Mouse (Mus musculus): ENCODE results near the gene Ptma. TPM values are rescaled to one million over a fixed set of nuclear protein-coding genes. Genes with fewer than 3 reads are reported as not detected.
A peak's percentile ranks its signal among the peaks of the same experiment; 100 is the strongest.
"Not testable (repeated sequence)": the region's sequence is repeated elsewhere in the genome, so short reads cannot be mapped to it uniquely, and the experiment has no call there.

Gene Ptma
- total and polyA plus RNA-seq, 2 experiments from 2014 or later: 399 to 597 TPM

DNA sequence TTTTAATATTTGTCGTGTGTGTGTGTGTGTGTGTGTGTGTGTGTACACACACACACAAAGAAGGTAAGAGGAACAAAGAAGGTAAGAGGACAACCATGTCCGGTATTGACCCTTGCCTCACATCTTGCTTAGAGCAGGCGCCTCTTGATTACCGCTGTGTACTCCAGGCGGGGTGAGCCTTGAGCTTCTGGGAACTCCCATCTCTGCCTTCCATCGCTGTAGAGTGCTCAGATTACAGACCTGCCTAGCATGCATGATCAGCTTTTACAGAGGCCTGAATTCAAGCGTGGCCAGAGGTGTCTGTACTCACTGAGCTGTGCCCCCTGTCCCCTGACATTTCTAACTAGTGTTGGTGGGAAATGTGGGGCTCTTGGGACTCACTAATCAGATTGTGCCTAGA, 45.1 kb upstream of the Ptma start:
- DNase-seq (ENCODE audit: low spot score): no peak
- no peaks in the 10 kb centered on the region for H3K36me3 ChIP-seq (replicated peaks; ENCODE audit: control insufficient read depth, insufficient read depth, low read length)
- H3K27me3 ChIP-seq (ENCODE audit: control insufficient read depth, insufficient read depth, low read length): no peaks in the 10 kb centered on the region
- no peaks in the 10 kb centered on the region for H3K4me1 ChIP-seq (ENCODE audit: control insufficient read depth, insufficient read depth)
- H3K9me3 ChIP-seq (replicated peaks; ENCODE audit: control insufficient read depth, low read length): no peaks in the 10 kb centered on the region
- no peak for ATAC-seq (ENCODE audit: insufficient read depth, low read depth)
- 71% methylated on average over 7 of the region's 7 CpGs for WGBS
- H3K9ac ChIP-seq (replicated peaks; ENCODE audit: low read depth, low read length): no peak overlapping the region
- H3K4me2 ChIP-seq (ENCODE audit: low read depth, low read length): no peak overlapping the region
- H3K4me3 ChIP-seq (ENCODE audit: low read depth, low read length): no peak overlapping the region
- no peak overlapping the region for H3K27ac ChIP-seq (ENCODE audit: low read depth)
- TF ChIP-seq CTCF (IDR thresholded peaks at IDR 0.05; ENCODE audit: low read depth) (no peak), EP300 (IDR thresholded peaks at IDR 0.05; ENCODE audit: low read depth) (no peak)

DNA sequence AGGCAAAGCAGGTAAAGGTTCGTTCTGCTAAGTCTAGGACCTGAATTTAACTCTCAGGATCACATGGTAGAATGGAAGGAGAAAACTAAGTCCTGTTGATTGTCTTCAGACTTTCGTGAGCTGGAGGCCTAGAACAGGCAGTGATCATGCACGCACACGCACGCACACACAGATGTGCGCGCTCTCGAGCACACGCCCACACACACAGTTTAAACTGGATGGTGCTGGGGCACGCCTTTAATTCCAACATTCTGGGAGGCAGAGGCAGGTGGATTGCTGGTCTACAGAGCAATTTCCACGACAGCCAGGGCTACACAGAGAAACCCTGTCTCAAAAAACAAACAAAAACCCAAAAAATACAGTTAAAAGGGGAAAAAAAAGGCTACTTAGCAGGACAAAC, 44.2 kb upstream of the Ptma start:
- Histone ChIP-seq H3K27ac (ENCODE audit: low read depth) (no peak overlapping the region), H3K9me3 (replicated peaks; ENCODE audit: control insufficient read depth, low read length) (no peaks in the 10 kb centered on the region), H3K27me3 (ENCODE audit: control insufficient read depth, insufficient read depth, low read length) (no peaks in the 10 kb centered on the region), H3K4me3 (ENCODE audit: low read depth, low read length) (no peak overlapping the region), H3K4me1 (ENCODE audit: control insufficient read depth, insufficient read depth) (no peaks in the 10 kb centered on the region), H3K9ac (replicated peaks; ENCODE audit: low read depth, low read length) (no peak overlapping the region), H3K36me3 (replicated peaks; ENCODE audit: control insufficient read depth, insufficient read depth, low read length) (no peaks in the 10 kb centered on the region), H3K4me2 (ENCODE audit: low read depth, low read length) (no peak overlapping the region)
- TF ChIP-seq CTCF (IDR thresholded peaks at IDR 0.05; ENCODE audit: low read depth) (no peak), EP300 (IDR thresholded peaks at IDR 0.05; ENCODE audit: low read depth) (no peak)
- 88% methylated on average over 11 of the region's 11 CpGs for WGBS
- no peak for DNase-seq (ENCODE audit: low spot score)
- ATAC-seq (ENCODE audit: insufficient read depth, low read depth): no peak

GRCm38 (mm10) chr1:86482761-86483160, 43.8 kb upstream of the Ptma start:
- Histone ChIP-seq H3K27me3 (ENCODE audit: control insufficient read depth, insufficient read depth, low read length) (no peaks in the 10 kb centered on the region), H3K4me1 (ENCODE audit: control insufficient read depth, insufficient read depth) (no peaks in the 10 kb centered on the region), H3K9me3 (replicated peaks; ENCODE audit: control insufficient read depth, low read length) (no peaks in the 10 kb centered on the region), H3K36me3 (replicated peaks; ENCODE audit: control insufficient read depth, insufficient read depth, low read length) (no peaks in the 10 kb centered on the region), H3K4me2 (ENCODE audit: low read depth, low read length) (no peak overlapping the region), H3K4me3 (ENCODE audit: low read depth, low read length) (no peak overlapping the region), H3K27ac (ENCODE audit: low read depth) (no peak overlapping the region), H3K9ac (replicated peaks; ENCODE audit: low read depth, low read length) (no peak overlapping the region)
- DNase-seq (ENCODE audit: low spot score) (no peak), ATAC-seq (ENCODE audit: insufficient read depth, low read depth) (no peak)
- TF ChIP-seq CTCF (IDR thresholded peaks at IDR 0.05; ENCODE audit: low read depth) (no peak), EP300 (IDR thresholded peaks at IDR 0.05; ENCODE audit: low read depth) (no peak)
- 71% methylated on average over 1 of the region's 1 CpGs for WGBS

DNA sequence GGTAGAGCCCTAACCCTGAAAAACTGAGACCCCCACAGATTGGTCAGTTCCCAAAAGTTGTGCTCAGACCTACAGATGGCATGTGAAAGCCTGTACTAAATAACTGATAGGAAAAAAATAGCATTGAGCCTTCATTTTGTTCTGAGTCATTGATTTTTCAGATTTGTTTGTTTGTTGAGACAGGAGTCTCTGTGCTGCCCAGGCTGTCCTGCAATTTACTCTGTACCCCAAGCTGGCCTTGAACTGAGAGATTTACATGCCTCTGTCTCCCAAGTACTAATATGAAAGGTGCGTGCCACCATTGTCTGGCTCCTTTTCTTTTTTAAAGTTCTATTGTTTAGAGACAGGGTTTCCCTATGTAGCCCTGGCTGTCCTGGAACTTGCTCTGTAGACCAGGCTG, 41.2 kb upstream of the Ptma start:
- no peaks in the 10 kb centered on the region for H3K27me3 ChIP-seq (ENCODE audit: control insufficient read depth, insufficient read depth, low read length)
- ATAC-seq (ENCODE audit: insufficient read depth, low read depth) (no peak), DNase-seq (ENCODE audit: low spot score) (no peak)
- 87% methylated on average over 1 of the region's 1 CpGs for WGBS
- no peak overlapping the region for H3K4me3 ChIP-seq (ENCODE audit: low read depth, low read length)
- H3K9me3 ChIP-seq (replicated peaks; ENCODE audit: control insufficient read depth, low read length): no peaks in the 10 kb centered on the region
- TF ChIP-seq CTCF (IDR thresholded peaks at IDR 0.05; ENCODE audit: low read depth) (no peak), EP300 (IDR thresholded peaks at IDR 0.05; ENCODE audit: low read depth) (no peak)
- H3K36me3 ChIP-seq (replicated peaks; ENCODE audit: control insufficient read depth, insufficient read depth, low read length): no peaks in the 10 kb centered on the region
- 0 out of 2 replicates have a peak, but pooled peaks cover 7% of the 10 kb centered on the region for H3K4me1 ChIP-seq (ENCODE audit: control insufficient read depth, insufficient read depth)
- no peak overlapping the region for H3K9ac ChIP-seq (replicated peaks; ENCODE audit: low read depth, low read length)
- no peak overlapping the region for H3K4me2 ChIP-seq (ENCODE audit: low read depth, low read length)
- no peak overlapping the region for H3K27ac ChIP-seq (ENCODE audit: low read depth)

DNA sequence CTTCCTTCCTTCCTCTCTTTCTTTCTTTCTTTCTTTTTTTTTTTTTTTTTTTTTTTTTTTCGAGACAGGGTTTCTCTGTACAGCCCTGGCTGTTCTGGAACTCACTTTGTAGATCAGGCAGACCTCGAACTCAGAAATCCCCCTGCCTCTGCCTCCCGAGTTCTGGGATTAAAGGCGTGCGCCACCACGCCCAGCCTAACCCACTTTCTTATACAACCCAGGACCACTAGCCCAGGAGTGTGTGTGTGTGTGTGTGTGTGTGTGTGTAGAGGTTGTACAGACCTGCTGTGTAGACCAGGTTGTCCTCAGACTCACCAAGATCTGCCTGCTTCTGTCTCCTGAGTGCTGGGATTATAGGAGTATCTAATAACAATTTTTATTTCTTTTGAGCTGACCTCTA, 40.7 kb upstream of the Ptma start:
- not testable (repeated sequence) for H3K9ac ChIP-seq (replicated peaks; ENCODE audit: low read depth, low read length); H3K9me3 ChIP-seq (replicated peaks; ENCODE audit: control insufficient read depth, low read length); DNase-seq (ENCODE audit: low spot score); H3K36me3 ChIP-seq (replicated peaks; ENCODE audit: control insufficient read depth, insufficient read depth, low read length); H3K4me1 ChIP-seq (ENCODE audit: control insufficient read depth, insufficient read depth); H3K27ac ChIP-seq (ENCODE audit: low read depth); H3K4me2 ChIP-seq (ENCODE audit: low read depth, low read length); H3K27me3 ChIP-seq (ENCODE audit: control insufficient read depth, insufficient read depth, low read length); H3K4me3 ChIP-seq (ENCODE audit: low read depth, low read length); ATAC-seq (ENCODE audit: insufficient read depth, low read depth)
- over 99% methylated on average over 5 of the region's 6 CpGs for WGBS

DNA sequence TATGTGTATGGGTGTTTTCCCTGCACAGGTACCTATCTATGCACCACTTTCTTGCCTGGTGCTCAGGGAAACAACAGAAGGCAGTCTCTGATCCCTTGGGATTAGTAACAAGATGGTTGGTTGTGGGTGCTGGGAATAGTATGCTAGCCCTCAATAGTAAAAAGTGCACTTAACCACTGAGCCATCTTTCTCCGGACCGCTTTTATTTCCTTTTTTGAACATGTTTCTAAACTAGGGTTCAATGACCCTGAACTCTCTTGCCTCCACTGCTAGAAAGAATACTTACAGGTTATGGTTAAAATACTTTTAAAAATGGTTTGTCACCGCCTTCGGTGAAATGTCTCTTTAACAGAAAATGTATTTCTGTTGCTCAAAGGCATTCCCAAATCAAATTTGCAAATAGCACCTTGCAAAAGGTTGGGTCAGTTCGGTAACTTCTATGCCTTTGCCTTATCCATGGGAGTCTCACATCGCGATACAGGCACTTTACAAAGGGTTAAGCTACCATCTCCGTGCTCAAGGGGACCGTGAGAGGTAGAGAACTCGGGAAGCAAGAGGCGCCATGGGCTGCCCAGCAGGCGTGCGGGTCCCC, 39.7 kb upstream of the Ptma start:
- H3K4me3 ChIP-seq (ENCODE audit: low read depth, low read length): peak overlapping the region; percentile 57
- no peaks in the 10 kb centered on the region for H3K36me3 ChIP-seq (replicated peaks; ENCODE audit: control insufficient read depth, insufficient read depth, low read length)
- H3K9me3 ChIP-seq (replicated peaks; ENCODE audit: control insufficient read depth, low read length): no peaks in the 10 kb centered on the region
- no peaks in the 10 kb centered on the region for H3K27me3 ChIP-seq (ENCODE audit: control insufficient read depth, insufficient read depth, low read length)
- ATAC-seq (ENCODE audit: insufficient read depth, low read depth) (no peak), DNase-seq (ENCODE audit: low spot score) (no peak)
- peak overlapping the region; percentile 55 for H3K9ac ChIP-seq (replicated peaks; ENCODE audit: low read depth, low read length)
- peaks cover 18% of the 10 kb centered on the region; the same call in 1 of the 2 replicates for H3K4me1 ChIP-seq (ENCODE audit: control insufficient read depth, insufficient read depth)
- H3K27ac ChIP-seq (ENCODE audit: low read depth): peak overlapping the region; percentile 93
- peak overlapping the region; percentile 58 for H3K4me2 ChIP-seq (ENCODE audit: low read depth, low read length)
- WGBS: 6% methylated on average over 13 of the region's 13 CpGs
- TF ChIP-seq EP300 (IDR thresholded peaks at IDR 0.05; ENCODE audit: low read depth): no peak
- TF ChIP-seq CTCF (IDR thresholded peaks at IDR 0.05; ENCODE audit: low read depth): no peak
